Mouse (Mus musculus) bone marrow macrophage, adult 2 months (primary cell): ENCODE results near the gene Rab19.

Source experiments
- CTCF ChIP-seq: IDR thresholded peaks from 2 replicates; pipeline ENCODE4 v1.5.1; 2012; ENCODE audit warnings: low read depth, mild to moderate bottlenecking, low read length, moderate library complexity
- POLR2A ChIP-seq: IDR thresholded peaks from 2 replicates; pipeline ENCODE4 v1.6.1; 2012; ENCODE audit warnings: mild to moderate bottlenecking, low read depth, low read length, borderline replicate concordance

DNA sequence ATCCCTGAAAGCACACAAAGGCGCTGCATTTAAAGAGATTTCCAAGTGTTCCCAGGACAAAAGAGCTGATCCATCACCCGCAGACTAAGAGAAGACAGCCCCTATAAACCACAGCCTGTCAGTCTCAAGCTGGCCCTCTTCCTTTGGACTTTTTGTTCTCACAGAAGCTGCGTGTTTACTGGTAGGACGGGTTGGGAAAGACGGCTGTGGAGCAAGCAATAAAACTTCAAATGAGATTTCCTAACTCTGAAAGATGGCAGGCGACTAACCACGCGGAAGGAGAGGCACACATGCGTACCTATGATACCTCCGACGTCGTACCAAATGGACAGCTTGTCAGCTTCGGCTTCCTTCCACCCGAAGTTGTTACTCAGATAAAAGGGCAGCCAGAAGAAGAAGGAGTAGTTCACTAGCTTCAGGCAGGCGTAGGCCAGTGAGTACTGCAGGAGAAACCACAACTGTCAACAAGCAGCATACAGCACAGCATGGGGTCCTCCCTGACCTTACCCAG is 33.9 kb upstream of the Rab19 start:
- TF ChIP-seq POLR2A (no peak), CTCF (no peak)
